Mouse (Mus musculus) kidney, adult 2 months (tissue): ENCODE data around the gene Hist1h2bn.
"Not testable (repeated sequence)": the region's sequence is repeated elsewhere in the genome, so short reads cannot be mapped to it uniquely, and the experiment has no call there.

Experiments
- CTCF ChIP-seq: fragments of 200-500 bp; conservative IDR thresholded peaks from 2 replicates; pipeline ENCODE4 v1.5.1; 2011; ENCODE audit warnings: low read depth, mild to moderate bottlenecking, control low read depth, low read length, moderate library complexity, mixed read lengths; ENCODE audit not compliant: insufficient read depth, insufficient read length
- POLR2A ChIP-seq: fragments of 200-500 bp; IDR thresholded peaks from one replicate; pipeline ENCODE4 v1.6.1; 2011; ENCODE audit warnings: low read depth, low read length, control low read depth

GRCm38 (mm10) chr13:21782361-21783254 is 28.7 kb downstream of the Hist1h2bn start:
- TF ChIP-seq POLR2A, CTCF: not testable (repeated sequence)
